ENCODE assay signal across 8 mouse cellular contexts in the genomic region with DNA sequence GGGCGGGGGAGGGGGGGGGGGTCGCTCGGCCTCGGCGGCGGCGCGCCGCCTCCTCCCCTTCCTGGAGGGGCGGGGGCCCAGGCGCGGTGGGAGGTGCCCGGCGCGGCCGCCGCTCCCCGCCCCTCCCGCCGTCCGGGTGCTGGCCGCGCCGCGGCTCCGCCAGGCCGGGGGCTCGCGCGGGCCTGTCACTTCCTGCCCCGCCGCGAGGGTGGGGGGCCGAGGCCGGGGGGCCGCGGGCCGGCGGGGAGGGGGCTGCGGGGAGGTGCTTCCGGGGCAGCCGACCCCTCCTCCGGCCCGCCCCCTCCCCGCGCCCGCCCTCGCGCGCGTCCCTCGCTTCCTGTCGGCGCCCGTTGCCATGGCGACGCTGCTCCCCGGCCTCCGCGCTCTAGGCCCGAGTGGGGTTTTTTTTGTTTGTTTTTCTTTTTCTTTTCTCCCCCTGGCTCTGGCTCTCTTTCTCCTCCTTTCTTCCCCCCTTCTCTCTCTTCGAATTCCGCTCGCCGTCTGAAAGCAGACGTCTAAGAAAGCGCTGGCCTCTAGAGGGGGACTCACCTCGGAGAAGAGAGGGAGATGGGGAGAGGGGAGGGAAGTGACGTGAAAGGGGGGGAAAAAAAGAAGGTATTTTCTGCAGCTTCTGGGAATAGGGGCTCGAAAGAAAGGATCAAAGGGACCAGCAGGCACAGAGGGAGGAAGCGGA. TPM values are rescaled to one million over a fixed set of nuclear protein-coding genes. Genes with fewer than 3 reads are reported as not detected.
DNase-seq lines count a peak whose midpoint lies in the region; ATAC-seq and TF ChIP-seq lines count a peak whose summit lies in the region.

No protein-coding gene starts in this region.

- peaks cover 2% of the 10 kb centered on the region; the same call in 1 of the 2 replicates for H3K4me1 ChIP-seq in cortical plate, adult 2 months (ENCODE audit: control insufficient read depth, insufficient read depth, low read length)

- DNase-seq in adrenal gland, adult (ENCODE audit: inconsistent age in 2 of 2, low spot score in 1 of 2) = peak; percentile 91 to 97
- DNase-seq in gastrocnemius, postnatal 14 days = peak; percentile 86
- DNase-seq in left cerebral cortex, postnatal 14 days (ENCODE audit: low spot score in 2 of 2) = peak; percentile 69 to 84
- DNase-seq in right cerebral cortex, postnatal 25 days = peak; percentile 86
- DNase-seq in urinary bladder, postnatal 36 days (ENCODE audit: low spot score in 2 of 2) = peak; percentile 71 to 79

- peak; percentile 70 for ATAC-seq in inflammation-experienced regulatory T-cells, adult 6 months
- ATAC-seq in megakaryocyte-erythroid progenitor cell, adult 5-6 weeks (replicated peaks; ENCODE audit: low FRiP score, low TSS enrichment, poor library complexity, severe bottlenecking) = 0 out of 2 replicates have a peak, but pooled peaks have one; percentile 19

- peak overlapping the region; percentile 33; the same call in 1 of the 2 replicates for H3K27ac ChIP-seq in cortical plate, adult 2 months (ENCODE audit: insufficient read depth, low read length)

- peak overlapping the region; percentile 57 for H3K4me3 ChIP-seq in cortical plate, adult 2 months (ENCODE audit: insufficient read depth, low read length)

- no peak for TF ChIP-seq CTCF in cortical plate, adult 2 months (IDR thresholded peaks at IDR 0.05; ENCODE audit: extremely low read depth, insufficient read depth, low read length)

- intact Hi-C loops in gastrocnemius, postnatal 14 days (cut with DNase I; ENCODE audit: low total_unique reads) = no loop called here
- intact Hi-C loops in left cerebral cortex, postnatal 14 days (cut with DNase I) = loop anchor here (2.0 kb wide), 1 partner anchor 53 kb away; no protein-coding TSS in a partner anchor

- TF ChIP-seq POLR2A in cortical plate, adult 2 months (IDR thresholded peaks at IDR 0.05; ENCODE audit: extremely low read depth, insufficient read depth, low read length) = no peak

RNA-seq across cellular contexts. Expression of a gene that starts 0.6 kb away (rescaled TPM):
- polyA plus RNA-seq in cortical plate, adult 2 months (2012; rRNA removed) = 44.7 and 48.8 TPM in 2 replicates
- total RNA-seq in gastrocnemius, postnatal 14 days (2021) = 10 to 100 TPM in 1 of 2 experiments, 1 to 10 TPM in 1; 8.0 to 10.7 TPM
- 1 to 10 TPM; 6.3 to 7.6 (median 6.7) TPM for polyA plus RNA-seq in inflammation-experienced regulatory T-cells, adult 6 months (2017; shearing (Covaris generic))
- total RNA-seq in left cerebral cortex, postnatal 14 days (2021) = 10 to 100 TPM; 57.8 to 59.3 TPM
- 22.4 and 38.2 TPM in 2 replicates for total RNA-seq in megakaryocyte-erythroid progenitor cell, adult 5-6 weeks (2014; fragmentation: Nextera tagmentation)
- total RNA-seq in megakaryocyte-erythroid progenitor cell, adult 5-6 weeks (2017) = 11.7 and 15.7 TPM in 2 replicates

RNA-seq across cellular contexts. Expression of a gene that starts 31.3 kb away (rescaled TPM):
- 73.4 and 78.5 TPM in 2 replicates for polyA plus RNA-seq in cortical plate, adult 2 months (2012; rRNA removed)
- total RNA-seq in gastrocnemius, postnatal 14 days (2021) = 10 to 100 TPM; 22.7 to 26.6 TPM
- polyA plus RNA-seq in inflammation-experienced regulatory T-cells, adult 6 months (2017; shearing (Covaris generic)) = 100 to 1,000 TPM; 251 to 357 (median 252) TPM
- total RNA-seq in left cerebral cortex, postnatal 14 days (2021) = 10 to 100 TPM; 52.8 to 55.1 TPM
- 160 and 166 TPM in 2 replicates for total RNA-seq in megakaryocyte-erythroid progenitor cell, adult 5-6 weeks (2014; fragmentation: Nextera tagmentation)
- total RNA-seq in megakaryocyte-erythroid progenitor cell, adult 5-6 weeks (2017) = 303 and 354 TPM in 2 replicates

RNA-seq across cellular contexts. Expression of a gene that starts 57.1 kb away (rescaled TPM):
- polyA plus RNA-seq in cortical plate, adult 2 months (2012; rRNA removed) = 0.17 and 0.34 TPM in 2 replicates
- not detected for total RNA-seq in gastrocnemius, postnatal 14 days (2021)
- polyA plus RNA-seq in inflammation-experienced regulatory T-cells, adult 6 months (2017; shearing (Covaris generic)) = 10 to 100 TPM; 31.8 to 88.8 (median 33.5) TPM
- total RNA-seq in left cerebral cortex, postnatal 14 days (2021) = under 1 TPM in 1 of 2 experiments, not detected in 1; 0.32 TPM
- not detected in 2 replicates for total RNA-seq in megakaryocyte-erythroid progenitor cell, adult 5-6 weeks (2014; fragmentation: Nextera tagmentation)
- not detected in 2 replicates for total RNA-seq in megakaryocyte-erythroid progenitor cell, adult 5-6 weeks (2017)

Comparison
In these comparisons a context has a peak if more than half of its experiments do, and no peak if none do; other contexts are left out.
1. Peak in every context shown above with its lines: DNase-seq, ATAC-seq, H3K4me3 ChIP-seq and H3K27ac ChIP-seq.